Mouse (Mus musculus) midbrain, embryonic 10.5 days (tissue): ENCODE results near the gene Slc25a39. TPM values are rescaled to one million over a fixed set of nuclear protein-coding genes. Genes with fewer than 3 reads are reported as not detected.
A peak's percentile ranks its signal among the peaks of the same experiment; 100 is the strongest.
"Not testable (repeated sequence)": the region's sequence is repeated elsewhere in the genome, so short reads cannot be mapped to it uniquely, and the experiment has no call there.

Experiments
- DNase-seq: peaks from one replicate; pipeline ENCODE4 v3.0.0-alpha.2; 2017; ENCODE audit warnings: low spot score
- H3K27ac ChIP-seq: fragments of 300-500 bp; sonication (generic); replicated peaks from 2 replicates; pipeline ENCODE4 v1.5.1; 2016; ENCODE audit warnings: mild to moderate bottlenecking
- H3K27me3 ChIP-seq: fragments of 300-500 bp; sonication (generic); 2 replicates; pipeline ENCODE4 v1.6.1; 2016; ENCODE audit warnings: low read depth, mild to moderate bottlenecking; ENCODE audit not compliant: poor library complexity, severe bottlenecking
- H3K36me3 ChIP-seq: fragments of 300-500 bp; sonication (generic); 2 replicates; pipeline ENCODE4 v1.6.1; 2016; ENCODE audit warnings: mild to moderate bottlenecking, moderate library complexity
- H3K4me1 ChIP-seq: fragments of 300-500 bp; sonication (generic); 2 replicates; pipeline ENCODE4 v1.6.1; 2016
- H3K4me3 ChIP-seq: fragments of 300-500 bp; sonication (generic); 2 replicates; pipeline ENCODE4 v1.5.1; 2016; ENCODE audit warnings: mild to moderate bottlenecking, moderate library complexity
- H3K9me3 ChIP-seq: fragments of 300-500 bp; sonication (generic); replicated peaks from 2 replicates; pipeline ENCODE4 v1.6.1; 2016; ENCODE audit warnings: mild to moderate bottlenecking
- WGBS: fragments of 180-500 bp; shearing (Covaris S2); methylation state at CpG from one replicate; pipeline ENCODE4 v1.1.7; 2016; 5-methylcytosine and 5-hydroxymethylcytosine counted together
- polyA plus RNA-seq: library from polyadenylated mRNA; unstranded; fragments of >200 nt; fragmentation: Nextera tagmentation; extraction: Ambion mirVana; gene quantifications from 2 replicates; pipeline ENCODE4 v1.2.1, GENCODE M21; 2016

Slc25a39 gene
- polyA plus RNA-seq, 1 experiment from 2014 or later = 249 TPM

- no peak for DNase-seq
- Histone ChIP-seq H3K27me3 (peaks cover 8% of the 10 kb centered on the region), H3K9me3 (no peaks in the 10 kb centered on the region), H3K4me3 (no peak overlapping the region), H3K4me1 (peaks cover 18% of the 10 kb centered on the region; the same call in 1 of the 2 replicates), H3K36me3 (no peaks in the 10 kb centered on the region), H3K27ac (peak overlapping the region; percentile 42)
- WGBS = 83% methylated on average over 9 of the region's 9 CpGs
Observed at GRCm38 (mm10) chr11:102367504-102368280, 40.1 kb downstream of the Slc25a39 start.

DNA sequence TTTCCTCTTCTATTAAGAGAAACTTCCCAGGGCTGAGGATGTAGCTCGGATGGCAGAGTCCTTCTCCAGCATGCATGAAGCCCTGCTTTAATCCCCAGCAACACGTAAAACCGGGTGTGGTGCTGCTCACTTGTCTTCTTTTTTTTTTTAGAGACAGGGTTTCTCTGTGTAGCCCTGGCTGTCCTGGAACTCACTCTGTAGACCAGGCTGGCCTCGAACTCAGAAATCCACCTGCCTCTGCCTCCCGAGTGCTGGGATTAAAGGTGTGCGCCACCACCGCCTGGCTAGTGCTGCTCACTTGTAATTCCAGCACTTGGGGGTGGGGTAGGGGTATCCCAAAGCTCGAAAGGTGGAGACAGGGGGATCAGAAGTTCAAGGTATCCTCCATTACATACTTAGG, 41.6 kb downstream of the Slc25a39 start, which contains the start of gene Slc4a1:
TSS of gene Slc4a1 (minus strand) at position 101 of the 400 bp plus-strand sequence.
- H3K9me3 ChIP-seq, H3K36me3 ChIP-seq, H3K4me3 ChIP-seq, H3K27me3 ChIP-seq, DNase-seq: not testable (repeated sequence)
- 92% methylated on average over 8 of the region's 8 CpGs for WGBS
- Histone ChIP-seq H3K27ac (peak within 1 kb of the TSS; percentile 60), H3K4me1 (peaks cover 16% of the 10 kb centered on the region; the same call in 1 of the 2 replicates)

DNA sequence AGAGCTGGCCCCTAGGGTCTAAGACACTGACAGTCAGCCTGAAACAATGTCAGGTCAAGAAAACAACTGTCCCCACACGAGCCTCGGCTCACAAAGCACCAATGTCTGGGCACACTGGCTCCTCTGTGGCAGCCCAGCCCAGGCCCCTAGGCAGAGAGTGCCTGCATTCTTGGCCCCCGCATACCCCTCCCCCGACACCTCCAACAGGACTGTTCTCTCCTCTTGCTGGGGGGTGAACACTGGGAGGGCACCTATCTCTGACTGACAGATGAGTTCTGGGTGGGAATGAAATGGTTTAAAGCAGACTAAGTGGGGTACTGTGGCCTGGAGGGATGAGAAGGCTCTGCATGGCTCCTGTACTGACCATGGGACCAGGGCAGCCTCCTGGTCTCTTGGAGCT, 42.0 kb downstream of the Slc25a39 start:
- WGBS = 53% methylated on average over 4 of the region's 4 CpGs
- H3K9me3 ChIP-seq = no peaks in the 10 kb centered on the region
- DNase-seq = no peak
- H3K4me1 ChIP-seq = peaks cover 16% of the 10 kb centered on the region; the same call in 1 of the 2 replicates
- H3K27me3 ChIP-seq = no peaks in the 10 kb centered on the region; the same call in 1 of the 2 replicates
- H3K27ac ChIP-seq = peak overlapping the region; percentile 60
- no peaks in the 10 kb centered on the region for H3K36me3 ChIP-seq
- H3K4me3 ChIP-seq = no peak overlapping the region

DNA sequence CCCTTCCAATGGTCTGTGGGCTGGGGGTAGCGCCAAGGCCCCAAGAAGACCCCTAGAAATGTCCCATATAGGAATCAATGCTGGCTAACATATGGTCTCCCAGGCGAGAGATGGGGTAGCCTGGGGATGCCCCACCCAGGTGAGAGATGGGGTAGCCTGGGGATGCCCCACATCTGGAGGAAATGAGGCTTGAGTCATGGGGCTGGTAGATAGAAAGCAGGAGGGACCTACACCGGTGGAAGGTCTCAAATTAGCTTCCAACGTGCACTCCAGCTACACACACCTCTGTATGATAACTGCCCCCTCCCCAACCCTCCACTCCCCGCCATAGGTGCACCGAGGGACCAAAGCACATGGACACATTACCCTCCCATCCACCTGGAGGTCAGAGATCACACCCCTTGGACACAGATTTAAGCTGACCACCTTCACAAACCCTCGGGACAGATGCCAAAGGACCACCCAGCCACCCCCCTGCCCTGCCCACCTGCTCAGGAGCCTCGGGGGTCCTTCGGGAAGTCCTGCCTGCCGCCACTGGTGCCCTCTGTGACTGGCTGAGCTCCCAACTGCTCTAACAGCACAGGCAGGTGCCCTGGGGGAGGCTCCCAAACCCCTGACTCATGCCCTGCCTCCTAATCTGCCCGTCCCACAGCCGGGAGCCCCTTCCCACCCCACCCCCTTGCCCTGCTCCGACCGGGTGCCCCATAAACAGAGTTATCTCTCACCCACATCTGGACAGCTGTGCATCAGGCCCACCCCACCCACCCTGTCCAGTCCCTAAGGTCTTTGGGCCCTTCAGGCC, 43.0 kb downstream of the Slc25a39 start:
- Histone ChIP-seq H3K9me3 (no peaks in the 10 kb centered on the region), H3K4me3 (peak overlapping the region; percentile 16), H3K27me3 (no peaks in the 10 kb centered on the region; the same call in 1 of the 2 replicates), H3K4me1 (peaks cover 14% of the 10 kb centered on the region; the same call in 1 of the 2 replicates), H3K27ac (peak overlapping the region; percentile 60), H3K36me3 (no peaks in the 10 kb centered on the region)
- no peak for DNase-seq
- WGBS = 74% methylated on average over 14 of the region's 14 CpGs

DNA sequence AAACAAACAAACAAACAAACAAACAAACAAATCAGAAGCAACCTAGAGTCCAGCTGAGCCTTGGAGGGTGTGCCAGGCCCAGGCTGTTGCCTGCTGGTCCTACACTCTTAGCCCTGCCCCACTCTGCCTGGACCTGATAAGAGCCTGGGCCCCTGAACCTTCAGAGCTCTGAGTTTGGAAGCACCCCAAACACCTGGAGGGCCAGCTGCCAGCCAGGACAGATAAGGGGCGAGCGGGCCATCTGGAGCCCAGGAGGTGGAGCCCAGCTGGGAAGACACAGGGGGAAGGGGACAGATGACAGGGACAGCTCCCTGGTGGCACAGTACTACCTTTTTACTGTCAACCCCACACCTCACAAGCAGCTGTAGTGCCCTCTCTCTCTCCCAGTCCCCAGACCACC, 44.1 kb downstream of the Slc25a39 start:
- Histone ChIP-seq H3K9me3 (no peaks in the 10 kb centered on the region), H3K27ac (peak overlapping the region; percentile 25; the same call in 1 of the 2 replicates), H3K4me1 (peaks cover 10% of the 10 kb centered on the region; the same call in 1 of the 2 replicates), H3K4me3 (peak overlapping the region; percentile 16; the same call in 1 of the 2 replicates), H3K36me3 (no peaks in the 10 kb centered on the region), H3K27me3 (no peaks in the 10 kb centered on the region; the same call in 1 of the 2 replicates)
- DNase-seq = no peak
- WGBS = 50% methylated on average over 2 of the region's 2 CpGs

- H3K36me3 ChIP-seq = no peaks in the 10 kb centered on the region
- H3K9me3 ChIP-seq = no peaks in the 10 kb centered on the region
- DNase-seq = no peak
- WGBS = 86% methylated on average over 8 of the region's 8 CpGs
- no peaks in the 10 kb centered on the region; the same call in 1 of the 2 replicates for H3K27me3 ChIP-seq
- 0 out of 2 replicates have a peak overlapping the region, but pooled peaks have one; percentile 8 for H3K4me3 ChIP-seq
- peaks cover 12% of the 10 kb centered on the region; the same call in 1 of the 2 replicates for H3K4me1 ChIP-seq
- H3K27ac ChIP-seq = no peak overlapping the region
Observed at GRCm38 (mm10) chr11:102361776-102362495, 45.8 kb downstream of the Slc25a39 start.

GRCm38 (mm10) chr11:102358365-102358764, 49.4 kb downstream of the Slc25a39 start:
- Histone ChIP-seq H3K9me3 (no peaks in the 10 kb centered on the region), H3K27me3 (no peaks in the 10 kb centered on the region), H3K4me1 (0 out of 2 replicates have a peak, but pooled peaks cover 5% of the 10 kb centered on the region), H3K36me3 (no peaks in the 10 kb centered on the region), H3K4me3 (no peak overlapping the region), H3K27ac (no peak overlapping the region)
- DNase-seq = no peak
- WGBS = 72% methylated on average over 10 of the region's 10 CpGs

DNA sequence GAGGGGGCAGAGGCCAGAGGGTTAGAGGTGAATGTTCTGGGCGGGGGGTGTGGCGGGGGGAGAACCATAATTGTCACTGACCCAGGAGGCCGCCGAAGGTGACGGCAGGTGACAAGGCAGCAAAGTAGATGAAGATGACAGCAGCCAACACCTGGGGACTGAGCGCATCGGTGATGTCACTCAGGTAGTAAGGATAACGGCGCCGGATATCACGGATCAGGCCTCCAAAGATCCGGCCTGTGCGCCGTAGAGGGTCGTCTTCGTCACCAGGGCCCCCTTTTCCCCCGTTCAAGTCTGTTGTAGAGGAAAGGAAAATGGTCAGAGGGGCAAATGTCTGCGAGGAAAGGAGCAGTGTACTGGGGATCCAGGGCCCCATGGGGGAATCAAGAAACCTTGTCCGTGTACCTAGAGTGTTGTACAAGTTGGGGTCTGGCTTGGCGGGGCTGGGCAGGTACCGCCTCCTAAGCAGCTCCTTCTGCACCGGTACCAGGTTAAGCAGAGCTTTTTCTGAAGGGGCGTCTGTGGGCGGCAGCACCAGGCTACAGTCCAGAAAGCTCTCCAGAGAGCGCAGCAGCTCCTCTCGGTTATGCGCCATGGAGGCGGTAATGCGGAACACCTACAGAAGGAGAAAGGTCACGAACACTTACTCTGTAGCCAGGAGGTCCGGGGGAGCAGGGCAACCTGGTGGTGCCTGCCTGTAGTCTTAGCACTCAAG, 51.0 kb downstream of the Slc25a39 start:
- no peak overlapping the region; the same call in 1 of the 2 replicates for H3K27ac ChIP-seq
- H3K4me3 ChIP-seq = no peak overlapping the region
- DNase-seq = no peak
- H3K4me1 ChIP-seq = 0 out of 2 replicates have a peak, but pooled peaks cover 5% of the 10 kb centered on the region
- no peaks in the 10 kb centered on the region for H3K9me3 ChIP-seq
- WGBS = 72% methylated on average over 31 of the region's 31 CpGs
- no peaks in the 10 kb centered on the region for H3K36me3 ChIP-seq
- no peaks in the 10 kb centered on the region; the same call in 1 of the 2 replicates for H3K27me3 ChIP-seq

DNA sequence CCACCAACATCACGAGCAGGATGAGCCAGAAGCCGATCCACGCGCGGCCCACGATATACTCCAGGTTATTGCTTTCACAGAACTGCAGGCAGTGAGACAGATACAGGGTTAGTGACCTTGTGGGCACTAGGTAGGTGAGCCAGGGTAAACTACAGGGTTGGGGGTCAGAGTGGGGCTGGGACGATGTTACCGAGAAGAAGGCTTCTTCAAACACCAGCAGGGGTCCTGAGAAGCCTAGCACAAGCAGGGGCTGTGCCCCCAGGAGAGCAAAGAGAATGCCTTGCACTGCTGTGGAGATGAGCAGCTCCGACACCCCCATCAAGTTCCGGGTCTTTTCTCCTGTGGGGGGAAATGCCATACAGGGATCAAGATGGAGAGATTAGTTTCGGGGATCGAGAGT, 51.6 kb downstream of the Slc25a39 start:
- Histone ChIP-seq H3K27ac (no peak overlapping the region), H3K4me1 (0 out of 2 replicates have a peak, but pooled peaks cover 5% of the 10 kb centered on the region), H3K9me3 (no peaks in the 10 kb centered on the region), H3K27me3 (no peaks in the 10 kb centered on the region; the same call in 1 of the 2 replicates), H3K36me3 (no peaks in the 10 kb centered on the region), H3K4me3 (no peak overlapping the region)
- 79% methylated on average over 12 of the region's 12 CpGs for WGBS
- no peak for DNase-seq

DNA sequence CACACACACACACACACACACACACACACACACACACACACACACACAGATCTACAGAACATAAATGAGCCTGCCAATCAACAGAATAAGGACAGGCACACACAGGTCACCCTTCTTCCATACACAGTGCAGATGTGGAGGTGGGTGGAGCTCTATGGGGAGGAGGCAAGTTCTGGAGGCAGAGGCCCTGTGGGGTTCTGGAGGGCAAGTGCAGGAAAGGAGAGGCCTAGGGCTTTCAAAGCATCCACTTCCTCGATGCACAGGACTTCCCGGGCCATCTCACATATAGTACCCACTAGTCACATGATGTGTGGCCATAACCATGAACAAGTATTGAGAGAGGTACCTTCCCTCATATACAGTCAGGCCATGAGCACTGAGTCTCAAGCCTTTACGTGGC, 52.2 kb downstream of the Slc25a39 start:
- Histone ChIP-seq H3K9me3 (no peaks in the 10 kb centered on the region), H3K27me3 (no peaks in the 10 kb centered on the region; the same call in 1 of the 2 replicates), H3K36me3 (no peaks in the 10 kb centered on the region), H3K4me1 (0 out of 2 replicates have a peak, but pooled peaks cover 5% of the 10 kb centered on the region), H3K27ac (no peak overlapping the region), H3K4me3 (no peak overlapping the region)
- no peak for DNase-seq
- WGBS = 82% methylated on average over 3 of the region's 3 CpGs

GRCm38 (mm10) chr11:102353021-102353431, 54.7 kb downstream of the Slc25a39 start:
- no peak overlapping the region for H3K27ac ChIP-seq
- H3K4me1 ChIP-seq = 0 out of 2 replicates have a peak, but pooled peaks cover 5% of the 10 kb centered on the region
- H3K9me3 ChIP-seq = no peaks in the 10 kb centered on the region
- H3K27me3 ChIP-seq = no peaks in the 10 kb centered on the region; the same call in 1 of the 2 replicates
- 42% methylated on average over 8 of the region's 8 CpGs for WGBS
- no peak overlapping the region for H3K4me3 ChIP-seq
- no peaks in the 10 kb centered on the region for H3K36me3 ChIP-seq
- DNase-seq = no peak
